Mouse (Mus musculus) MEL (cell line): ENCODE measurements at regions not wholly inside any gene's neighbourhood (a gene's known extent, or its start where the extent isn't known, plus 50 kb on each side); places are given as distances from the start of the nearest gene placed in this dataset.

ENCODE experiments used
- CTCF ChIP-seq, 3 experiments: IDR thresholded peaks in 2 of 3; conservative IDR thresholded peaks in 1 of 3; 2 replicates each; pipeline ENCODE4 v1.5.1; 2011 to 2012; ENCODE audit warnings: low read length in 3 of 3, low read depth in 2 of 3, mild to moderate bottlenecking in 2 of 3, improper control_type of control experiment in 1 of 3, inconsistent platforms in 1 of 3, mixed read lengths in 1 of 3, moderate library complexity in 1 of 3; ENCODE audit not compliant: control insufficient read depth in 1 of 3, insufficient read depth in 1 of 3, poor library complexity in 1 of 3, severe bottlenecking in 1 of 3
- TAL1 ChIP-seq: IDR thresholded peaks from 2 replicates; pipeline ENCODE4 v1.6.1; 2012; ENCODE audit warnings: mild to moderate bottlenecking, inconsistent platforms, low read length, moderate library complexity, mixed read lengths

- no peak for TF ChIP-seq CTCF (IDR thresholded peaks at IDR 0.05 in 2 of 3, conservative IDR thresholded peaks at IDR 0.05 in 1 of 3; ENCODE audit: control insufficient read depth in 1 of 3, insufficient read depth in 1 of 3, low read depth in 2 of 3, low read length in 3 of 3, poor library complexity in 1 of 3, severe bottlenecking in 1 of 3)
- no peak for TF ChIP-seq TAL1
Measured at GRCm38 (mm10) chr7:71829567-71829966, 476.8 kb downstream of the Mctp2 start.
